Mouse (Mus musculus) hindbrain, embryonic 10.5 days (tissue): Measurements from ENCODE around the gene Vmn1r2. TPM values are rescaled to one million over a fixed set of nuclear protein-coding genes. Genes with fewer than 3 reads are reported as not detected.
"Not testable (repeated sequence)": the region's sequence is repeated elsewhere in the genome, so short reads cannot be mapped to it uniquely, and the experiment has no call there.

Experiments used
- DNase-seq: peaks from one replicate; pipeline ENCODE4 v3.0.0-alpha.2; 2017; ENCODE audit warnings: low spot score
- H3K27ac ChIP-seq: fragments of 300-500 bp; sonication (generic); 2 replicates; pipeline ENCODE4 v1.5.1; 2016; ENCODE audit warnings: mild to moderate bottlenecking, moderate library complexity
- H3K27me3 ChIP-seq: fragments of 300-500 bp; sonication (generic); 2 replicates; pipeline ENCODE4 v1.6.1; 2016; ENCODE audit warnings: mild to moderate bottlenecking; ENCODE audit not compliant: poor library complexity, insufficient read depth, severe bottlenecking
- H3K36me3 ChIP-seq: fragments of 300-500 bp; sonication (generic); 2 replicates; pipeline ENCODE4 v1.6.1; 2016; ENCODE audit warnings: mild to moderate bottlenecking, moderate library complexity
- H3K4me1 ChIP-seq: fragments of 300-500 bp; sonication (generic); replicated peaks from 2 replicates; pipeline ENCODE4 v1.6.1; 2016; ENCODE audit warnings: mild to moderate bottlenecking
- H3K4me3 ChIP-seq: fragments of 300-500 bp; sonication (generic); 2 replicates; pipeline ENCODE4 v1.5.1; 2016; ENCODE audit warnings: mild to moderate bottlenecking, moderate library complexity
- H3K9me3 ChIP-seq: fragments of 300-500 bp; sonication (generic); 2 replicates; pipeline ENCODE4 v1.6.1; 2016; ENCODE audit warnings: mild to moderate bottlenecking, moderate library complexity
- WGBS: fragments of 180-500 bp; shearing (Covaris S2); methylation state at CpG from one replicate; pipeline ENCODE4 v1.1.7; 2016; 5-methylcytosine and 5-hydroxymethylcytosine counted together
- polyA plus RNA-seq: library from polyadenylated mRNA; unstranded; fragments of >200 nt; fragmentation: Nextera tagmentation; extraction: Ambion mirVana; gene quantifications from 2 replicates; pipeline ENCODE4 v1.2.1, GENCODE M21; 2016

The Vmn1r2 gene
- polyA plus RNA-seq = not detected in 2 replicates

GRCm38 (mm10) chr4:3167020-3167419, at the start of gene Vmn1r2:
Gene Vmn1r2, plus strand, starts transcription at chr4:3167320.
- DNase-seq, H3K27me3 ChIP-seq, H3K27ac ChIP-seq, H3K4me3 ChIP-seq, H3K36me3 ChIP-seq, H3K4me1 ChIP-seq: not testable (repeated sequence)
- WGBS = no CpG with 5 or more reads among the region's 1 CpGs
- H3K9me3 ChIP-seq = peaks cover 21% of the 10 kb centered on the region

- WGBS = 23% methylated on average over 2 of the region's 3 CpGs
- not testable (repeated sequence) for DNase-seq, H3K27ac ChIP-seq, H3K4me3 ChIP-seq, H3K9me3 ChIP-seq, H3K36me3 ChIP-seq, H3K4me1 ChIP-seq, H3K27me3 ChIP-seq
Observed at GRCm38 (mm10) chr4:3147926-3148325, 19.2 kb upstream of the Vmn1r2 start.

- H3K9me3 ChIP-seq = peaks cover 14% of the 10 kb centered on the region
- not testable (repeated sequence) for H3K4me1 ChIP-seq, H3K4me3 ChIP-seq, DNase-seq, H3K36me3 ChIP-seq, H3K27me3 ChIP-seq, H3K27ac ChIP-seq
- 82% methylated on average over 2 of the region's 2 CpGs for WGBS
Observed at GRCm38 (mm10) chr4:3153320-3153719, 13.8 kb upstream of the Vmn1r2 start.

GRCm38 (mm10) chr4:3164429-3164828, 2.7 kb upstream of the Vmn1r2 start:
- H3K27me3 ChIP-seq, H3K27ac ChIP-seq, DNase-seq: not testable (repeated sequence)

GRCm38 (mm10) chr4:3165046-3165445, 2.1 kb upstream of the Vmn1r2 start:
- WGBS = 86% methylated on average over 4 of the region's 4 CpGs
- no peak for DNase-seq
- H3K9me3 ChIP-seq = peaks cover 21% of the 10 kb centered on the region
- H3K27me3 ChIP-seq = no peaks in the 10 kb centered on the region
- no peak overlapping the region for H3K27ac ChIP-seq
- H3K36me3 ChIP-seq = no peaks in the 10 kb centered on the region
- no peaks in the 10 kb centered on the region for H3K4me1 ChIP-seq
- H3K4me3 ChIP-seq = no peak overlapping the region

More at GRCm38 (mm10) chr4:3164429-3164828, 2.7 kb upstream of the Vmn1r2 start:
- peaks cover 21% of the 10 kb centered on the region for H3K9me3 ChIP-seq
- H3K36me3 ChIP-seq, H3K4me3 ChIP-seq, H3K4me1 ChIP-seq: not testable (repeated sequence)

GRCm38 (mm10) chr4:3174586-3174985, 7.5 kb downstream of the Vmn1r2 start:
- not testable (repeated sequence) for DNase-seq, H3K36me3 ChIP-seq, H3K27me3 ChIP-seq, H3K4me1 ChIP-seq, H3K4me3 ChIP-seq, H3K27ac ChIP-seq
- WGBS = 79% methylated on average over 4 of the region's 4 CpGs
- peaks cover 45% of the 10 kb centered on the region for H3K9me3 ChIP-seq

- DNase-seq, H3K27ac ChIP-seq, H3K4me1 ChIP-seq, H3K36me3 ChIP-seq, H3K4me3 ChIP-seq, H3K27me3 ChIP-seq: not testable (repeated sequence)
- 80% methylated on average over 7 of the region's 8 CpGs for WGBS
- peaks cover 56% of the 10 kb centered on the region for H3K9me3 ChIP-seq
Observed at GRCm38 (mm10) chr4:3175756-3176155, 8.6 kb downstream of the Vmn1r2 start.

GRCm38 (mm10) chr4:3176195-3176594, 9.1 kb downstream of the Vmn1r2 start:
- not testable (repeated sequence) for H3K36me3 ChIP-seq, H3K4me3 ChIP-seq, H3K27me3 ChIP-seq, DNase-seq, H3K27ac ChIP-seq, H3K4me1 ChIP-seq
- 87% methylated on average over 6 of the region's 6 CpGs for WGBS
- H3K9me3 ChIP-seq = peaks cover 60% of the 10 kb centered on the region

GRCm38 (mm10) chr4:3176746-3177490, 9.8 kb downstream of the Vmn1r2 start:
- not testable (repeated sequence) for H3K4me1 ChIP-seq, H3K27ac ChIP-seq, H3K27me3 ChIP-seq, DNase-seq, H3K36me3 ChIP-seq, H3K4me3 ChIP-seq
- 89% methylated on average over 10 of the region's 10 CpGs for WGBS
- peaks cover 63% of the 10 kb centered on the region for H3K9me3 ChIP-seq

- H3K4me1 ChIP-seq, DNase-seq, H3K4me3 ChIP-seq, H3K27ac ChIP-seq, H3K27me3 ChIP-seq, H3K36me3 ChIP-seq: not testable (repeated sequence)
- WGBS = 91% methylated on average over 1 of the region's 1 CpGs
- H3K9me3 ChIP-seq = peaks cover 19% of the 10 kb centered on the region
Observed at GRCm38 (mm10) chr4:3185258-3185657, 18.1 kb downstream of the Vmn1r2 start, which contains the start of gene Vmn1r3. Gene Vmn1r3, minus strand, starts transcription at chr4:3185358.

- not testable (repeated sequence) for H3K27ac ChIP-seq, H3K36me3 ChIP-seq, H3K27me3 ChIP-seq, DNase-seq, H3K4me3 ChIP-seq, H3K9me3 ChIP-seq, H3K4me1 ChIP-seq
- 45% methylated on average over 1 of the region's 1 CpGs for WGBS
Observed at GRCm38 (mm10) chr4:3209643-3210217, 42.6 kb downstream of the Vmn1r2 start.

- not testable (repeated sequence) for H3K27ac ChIP-seq, H3K4me1 ChIP-seq, H3K4me3 ChIP-seq, H3K27me3 ChIP-seq, H3K36me3 ChIP-seq, DNase-seq, H3K9me3 ChIP-seq
- WGBS = 77% methylated on average over 4 of the region's 4 CpGs
Observed at GRCm38 (mm10) chr4:3213349-3213748, 46.2 kb downstream of the Vmn1r2 start.

- H3K4me1 ChIP-seq, H3K27me3 ChIP-seq, DNase-seq, H3K27ac ChIP-seq, H3K36me3 ChIP-seq, H3K9me3 ChIP-seq, H3K4me3 ChIP-seq: not testable (repeated sequence)
- WGBS = 80% methylated on average over 2 of the region's 2 CpGs
Observed at GRCm38 (mm10) chr4:3216382-3216781, 49.3 kb downstream of the Vmn1r2 start.
